Mouse (Mus musculus): Measurements from ENCODE around the gene Arl16. TPM values are rescaled to one million over a fixed set of nuclear protein-coding genes. Genes with fewer than 3 reads are reported as not detected.
"Not testable (repeated sequence)": the region's sequence is repeated elsewhere in the genome, so short reads cannot be mapped to it uniquely, and the experiment has no call there.

The Arl16 gene
- polyA plus RNA-seq (2021), result 36.3 TPM

DNA sequence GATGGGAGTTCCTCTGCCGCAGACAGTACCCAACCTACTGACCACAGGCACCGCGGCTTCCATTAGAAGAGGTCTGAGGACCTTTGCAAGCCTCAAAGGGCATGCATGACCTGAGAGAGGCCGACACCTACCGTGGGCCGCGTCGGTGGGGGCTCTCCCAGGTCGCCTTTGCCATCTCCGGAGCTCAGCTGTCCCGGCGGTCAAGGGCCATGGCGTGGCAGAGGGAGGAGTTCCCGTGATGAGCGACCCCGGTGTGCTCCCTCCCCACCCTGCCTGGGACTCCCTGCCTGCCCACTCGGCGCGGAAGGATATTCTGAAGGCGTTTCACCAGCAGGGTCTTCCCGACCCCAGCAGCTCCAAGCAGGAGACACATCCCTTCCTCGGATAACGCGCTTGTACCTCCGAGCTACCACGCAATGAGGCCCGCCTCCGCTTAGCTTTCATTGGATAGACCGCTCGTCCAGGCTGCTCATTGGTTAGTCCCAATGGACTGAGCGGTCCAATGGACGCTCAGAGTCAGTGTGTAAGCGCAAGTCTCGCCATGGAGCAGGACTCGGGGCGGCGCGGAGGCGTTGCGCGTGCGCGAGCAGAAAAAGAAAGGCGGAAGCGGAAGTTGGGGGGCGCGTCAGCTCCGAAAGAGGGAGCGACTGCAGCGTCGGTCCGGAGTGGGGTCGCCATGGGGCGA lies at the start of gene Arl16:
TSS of gene Arl16 (minus strand) at position 557 of the 685 bp plus-strand sequence.
- in situ Hi-C loops (cut with MboI; ENCODE audit: low pct_unique_long_range_greater_than_20kb), result no loop called here
- peak; percentile 83 for DNase-seq (ENCODE audit: low read depth, low spot score)
- H3K27me3 ChIP-seq, result no peaks in the 10 kb centered on the region
- ChIA-PET CTCF (interaction anchor here (0.8 to 1.5 kb wide), 4 partner anchors 9 to 43 kb away, joined by 3 to 5 read pairs (median 4); partner anchors contain the start of genes Ccdc137, Mrpl12 and Oxld1), POLR2A (interaction anchor here (0.7 to 1.9 kb wide), 9 partner anchors 10 to 165 kb away, joined by 3 to 7 read pairs (median 4); partner anchors contain the start of genes Ccdc137, Mrpl12, Oxld1 and Slc25a10)
- no peak for TF ChIP-seq CTCF (IDR thresholded peaks at IDR 0.05)
- ATAC-seq, result peak; percentile 98

DNA sequence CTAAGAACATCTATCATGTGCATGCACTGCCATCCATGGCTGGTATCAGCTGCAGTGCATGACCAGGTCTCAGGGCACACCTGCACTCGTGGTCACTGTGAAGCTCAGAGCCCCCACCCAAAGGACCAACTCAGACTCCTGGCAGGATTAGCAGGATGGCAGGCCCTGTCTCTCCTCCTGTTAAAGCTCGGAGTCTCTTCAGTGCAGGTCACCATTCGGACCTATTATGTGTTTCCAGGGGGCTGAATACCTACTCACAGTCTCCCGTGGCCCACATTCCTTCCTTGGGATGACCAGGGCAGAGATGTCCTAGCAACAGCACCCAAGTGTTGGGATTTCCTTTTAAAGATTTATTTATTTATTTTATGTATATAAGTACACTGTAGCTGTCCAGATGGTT lies 49.7 kb upstream of the Arl16 start:
- ATAC-seq, result no peak
- no peak for TF ChIP-seq CTCF (IDR thresholded peaks at IDR 0.05)
- CTCF ChIA-PET, result interaction anchor here (1.1 to 1.5 kb wide), 4 partner anchors 25 to 60 kb away, joined by 3 to 5 read pairs (median 3); no protein-coding TSS in a partner anchor
- in situ Hi-C loops (cut with MboI; ENCODE audit: low pct_unique_long_range_greater_than_20kb), result loop anchor here (5.0 kb wide), 1 partner anchor 45 kb away; no protein-coding TSS in a partner anchor
- H3K27me3 ChIP-seq, result no peaks in the 10 kb centered on the region
- POLR2A ChIA-PET, result interaction anchor here (1.6 kb wide), 1 partner anchor 55 kb away, joined by 5 read pairs; the partner anchor contains the start of gene P4hb
- DNase-seq (ENCODE audit: low read depth, low spot score), result no peak

GRCm38 (mm10) chr11:120515611-120516010 lies 48.2 kb upstream of the Arl16 start:
- ChIA-PET POLR2A (interaction anchor here (0.6 to 1.5 kb wide), 5 partner anchors 14 to 1167 kb away, joined by 3 to 8 read pairs (median 4); partner anchors contain the start of gene P4hb), CTCF (interaction anchor here (0.6 to 2.0 kb wide), 10 partner anchors 9 to 67 kb away, joined by 3 to 7 read pairs (median 4); partner anchors contain the start of gene Ppp1r27)
- in situ Hi-C loops (cut with MboI; ENCODE audit: low pct_unique_long_range_greater_than_20kb), result loop anchor here (5.0 kb wide), 1 partner anchor 47 kb away; no protein-coding TSS in a partner anchor
- peak; percentile 63 for ATAC-seq
- peak; percentile 99 for TF ChIP-seq CTCF (IDR thresholded peaks at IDR 0.05)
- no peaks in the 10 kb centered on the region for H3K27me3 ChIP-seq
- DNase-seq (ENCODE audit: low read depth, low spot score), result peak; percentile 28

DNA sequence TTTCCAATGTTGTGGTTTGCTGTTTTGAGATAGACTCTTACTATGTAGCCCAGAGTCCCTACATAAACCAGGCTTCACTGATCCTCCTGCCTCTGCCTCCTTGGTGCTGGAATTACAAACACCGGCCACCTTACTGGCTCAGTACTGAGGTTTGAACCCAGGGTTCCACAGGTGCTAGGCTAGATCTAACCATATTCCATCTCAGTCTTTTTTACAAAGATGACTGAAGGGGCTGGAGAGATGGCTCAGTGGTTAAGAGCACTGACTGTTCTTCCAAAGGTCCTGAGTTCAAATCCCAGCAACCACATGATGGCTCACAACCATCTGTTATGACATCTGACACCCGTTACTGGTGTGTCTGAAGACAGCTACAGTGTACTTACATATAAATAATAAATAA lies 46.9 kb upstream of the Arl16 start:
- in situ Hi-C loops (cut with MboI; ENCODE audit: low pct_unique_long_range_greater_than_20kb); ATAC-seq; H3K27me3 ChIP-seq; DNase-seq (ENCODE audit: low read depth, low spot score); POLR2A ChIA-PET: not testable (repeated sequence)
- CTCF ChIA-PET, result interaction anchor here (1.1 to 2.0 kb wide), 3 partner anchors 58 to 70 kb away, joined by 3 to 6 read pairs (median 5); no protein-coding TSS in a partner anchor

DNA sequence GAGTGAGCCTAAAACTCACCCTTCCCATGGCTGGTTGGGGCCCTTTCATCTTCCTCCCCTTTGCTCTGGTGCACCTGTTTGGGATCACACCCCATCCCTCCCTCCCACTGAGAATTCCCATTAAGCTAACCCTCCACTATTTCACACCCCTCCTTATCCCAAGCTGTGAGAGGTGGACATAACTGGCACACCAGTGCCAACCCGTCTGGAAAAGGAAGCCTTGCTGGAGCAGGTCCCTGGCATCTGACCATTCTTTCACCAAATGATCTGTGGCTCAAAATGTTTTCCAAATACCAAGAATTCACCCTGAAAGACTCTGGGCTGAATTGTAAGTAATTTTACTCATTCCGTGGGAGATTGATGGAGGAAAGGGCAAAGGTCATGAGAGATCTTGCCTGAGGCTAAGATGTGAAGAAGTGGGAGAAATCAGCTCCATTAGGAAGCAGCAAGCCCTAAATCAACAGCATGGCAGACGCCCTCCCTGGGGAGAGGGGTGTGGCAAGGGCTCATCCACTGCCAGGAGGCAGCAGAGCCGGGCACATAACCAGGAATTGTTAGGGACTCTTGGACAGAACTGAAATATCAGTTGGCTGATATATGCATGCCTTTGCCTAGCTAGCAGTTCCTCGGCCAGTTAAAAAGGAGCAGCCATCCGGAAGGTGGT lies 45.5 kb upstream of the Arl16 start:
- ChIA-PET POLR2A (interaction anchor here (0.8 kb wide), 1 partner anchor 21 kb away, joined by 3 read pairs; no protein-coding TSS in a partner anchor), CTCF (interaction anchor here (1.1 to 1.5 kb wide), 3 partner anchors 23 to 71 kb away, joined by 3 to 5 read pairs (median 3); no protein-coding TSS in a partner anchor)
- peak; percentile 9 for DNase-seq (ENCODE audit: low read depth, low spot score)
- in situ Hi-C loops (cut with MboI; ENCODE audit: low pct_unique_long_range_greater_than_20kb), result no loop called here
- TF ChIP-seq CTCF (IDR thresholded peaks at IDR 0.05), result no peak
- H3K27me3 ChIP-seq, result no peaks in the 10 kb centered on the region
- no peak for ATAC-seq

- in situ Hi-C loops (cut with MboI; ENCODE audit: low pct_unique_long_range_greater_than_20kb), result no loop called here
- TF ChIP-seq CTCF (IDR thresholded peaks at IDR 0.05), result no peak
- ChIA-PET POLR2A (interaction anchor here (0.5 to 1.1 kb wide), 4 partner anchors 21 to 121 kb away, joined by 3 to 4 read pairs (median 3); no protein-coding TSS in a partner anchor), CTCF (interaction anchor here (1.1 to 2.1 kb wide), 3 partner anchors 16 to 67 kb away, joined by 3 to 4 read pairs (median 4); no protein-coding TSS in a partner anchor)
- no peak for ATAC-seq
- no peaks in the 10 kb centered on the region for H3K27me3 ChIP-seq
- no peak for DNase-seq (ENCODE audit: low read depth, low spot score)
These were observed 43.1 kb upstream of the Arl16 start for GRCm38 (mm10) chr11:120510375-120511030.

- POLR2A ChIA-PET, result interaction anchor here (0.5 to 1.1 kb wide), 3 partner anchors 20 to 122 kb away, joined by 3 to 4 read pairs (median 3); no protein-coding TSS in a partner anchor
- H3K27me3 ChIP-seq, result no peaks in the 10 kb centered on the region
- DNase-seq (ENCODE audit: low read depth, low spot score) (no peak), ATAC-seq (no peak)
- TF ChIP-seq CTCF (IDR thresholded peaks at IDR 0.05), result no peak
- in situ Hi-C loops (cut with MboI; ENCODE audit: low pct_unique_long_range_greater_than_20kb), result no loop called here
- CTCF ChIA-PET, result interaction anchor here (1.1 to 2.1 kb wide), 2 partner anchors 16 to 67 kb away, joined by 3 to 4 read pairs; no protein-coding TSS in a partner anchor
These were observed 42.5 kb upstream of the Arl16 start for GRCm38 (mm10) chr11:120509940-120510339.

DNA sequence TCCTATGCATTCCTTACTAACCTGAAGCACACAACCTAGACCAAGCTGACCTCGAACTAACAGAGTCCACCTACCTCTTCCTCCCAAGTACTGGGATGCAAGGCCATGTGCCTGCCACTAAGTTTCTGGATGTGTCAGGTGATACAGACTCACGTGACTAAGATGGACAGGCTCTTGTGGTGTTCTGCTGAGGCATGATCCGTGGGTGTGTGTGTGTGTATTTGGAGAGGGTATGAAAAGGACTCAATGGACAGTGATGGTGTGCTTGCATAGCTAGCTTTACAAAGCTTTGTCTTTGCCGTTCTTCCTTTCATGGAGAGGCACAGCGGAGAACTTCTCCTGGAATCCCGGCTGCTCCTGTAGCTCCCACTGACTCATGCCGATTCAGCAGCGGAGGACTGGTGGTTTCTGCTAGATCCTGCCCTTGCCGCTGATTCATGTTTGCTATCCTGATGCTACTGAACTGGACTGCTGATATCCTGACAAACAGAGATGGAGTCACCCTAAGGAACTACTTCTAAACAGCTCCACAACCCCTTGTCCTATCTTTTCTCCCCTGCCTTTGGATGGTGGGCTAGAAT lies 41.0 kb upstream of the Arl16 start:
- in situ Hi-C loops (cut with MboI; ENCODE audit: low pct_unique_long_range_greater_than_20kb), result no loop called here
- ATAC-seq, result no peak
- POLR2A ChIA-PET, result interaction anchor here (1.1 kb wide), 1 partner anchor 17 kb away, joined by 4 read pairs; the partner anchor contains the start of gene Slc25a10
- CTCF ChIA-PET, result interaction anchor here (0.9 to 4.2 kb wide), 3 partner anchors 17 to 150 kb away, joined by 3 to 26 read pairs (median 4); partner anchors contain the start of genes P4hb and Slc25a10
- H3K27me3 ChIP-seq, result no peaks in the 10 kb centered on the region
- TF ChIP-seq CTCF (IDR thresholded peaks at IDR 0.05), result no peak
- no peak for DNase-seq (ENCODE audit: low read depth, low spot score)

DNA sequence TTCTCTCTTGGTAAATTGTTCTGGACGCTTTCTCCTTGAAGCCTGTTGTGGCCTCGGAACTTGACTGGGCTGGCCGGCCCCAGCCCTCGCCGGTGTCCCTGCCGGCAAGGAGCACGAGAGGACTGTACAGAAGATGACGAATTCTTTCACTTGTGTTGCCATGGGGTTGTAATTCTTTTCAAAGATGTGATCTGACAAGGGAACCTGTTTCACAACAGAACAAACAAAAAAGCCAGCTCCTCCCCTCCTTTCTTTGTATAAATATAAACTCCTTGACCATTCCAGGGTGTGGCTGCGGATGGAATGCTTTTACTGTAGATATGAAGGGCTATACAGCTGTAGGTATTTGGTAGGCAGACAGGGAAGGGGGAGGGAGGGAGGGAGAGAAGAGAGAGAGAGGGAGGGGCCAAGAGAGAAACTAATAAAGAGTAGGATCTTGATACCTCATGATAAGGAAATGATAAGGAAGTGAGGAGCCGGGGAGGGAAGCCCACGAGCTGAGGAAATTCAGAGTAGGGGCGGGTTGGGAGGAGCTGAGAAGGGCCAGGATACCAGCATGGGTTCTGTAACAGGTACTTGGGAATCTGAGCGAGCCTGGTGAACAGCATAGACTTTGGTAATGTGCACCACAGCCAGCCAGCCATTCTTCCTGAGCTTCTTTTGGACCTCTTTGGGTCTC lies 40.3 kb upstream of the Arl16 start:
- H3K27me3 ChIP-seq, result no peaks in the 10 kb centered on the region
- ATAC-seq, result no peak
- no peak for TF ChIP-seq CTCF (IDR thresholded peaks at IDR 0.05)
- CTCF ChIA-PET, result interaction anchor here (0.9 to 4.2 kb wide), 3 partner anchors 17 to 151 kb away, joined by 3 to 26 read pairs (median 4); partner anchors contain the start of genes P4hb and Slc25a10
- in situ Hi-C loops (cut with MboI; ENCODE audit: low pct_unique_long_range_greater_than_20kb), result no loop called here
- DNase-seq (ENCODE audit: low read depth, low spot score), result no peak
- POLR2A ChIA-PET, result interaction anchor here (1.1 kb wide), 1 partner anchor 17 kb away, joined by 4 read pairs; the partner anchor contains the start of gene Slc25a10
